Mouse (Mus musculus) E14TG2a.4 (cell line): ENCODE measurements around the gene Arhgef3.

Experiments used
- H3K27me3 ChIP-seq: 2 replicates; pipeline ENCODE4 v1.6.1; 2014; ENCODE audit warnings: low read length, control low read depth; ENCODE audit not compliant: insufficient read depth
- H3K36me3 ChIP-seq: 2 replicates; pipeline ENCODE4 v1.6.1; 2014; ENCODE audit warnings: low read length, control low read depth; ENCODE audit not compliant: insufficient read depth
- H3K4me1 ChIP-seq: replicated peaks from 2 replicates; pipeline ENCODE4 v1.6.1; 2014; ENCODE audit warnings: low read depth, low read length, control low read depth
- H3K4me3 ChIP-seq: replicated peaks from 2 replicates; pipeline ENCODE4 v1.5.1; 2014; ENCODE audit warnings: mild to moderate bottlenecking, low read length
- H3K9me3 ChIP-seq: 2 replicates; pipeline ENCODE4 v1.6.1; 2014; ENCODE audit warnings: low read length, control low read depth
- CTCF ChIP-seq: conservative IDR thresholded peaks from 2 replicates; pipeline ENCODE4 v1.5.1; 2014; ENCODE audit warnings: low read length
- NANOG ChIP-seq: IDR thresholded peaks from 2 replicates; pipeline ENCODE4 v1.6.1; 2014; ENCODE audit warnings: borderline replicate concordance, low read length, mixed read lengths
- POU5F1 ChIP-seq: IDR thresholded peaks from 2 replicates; pipeline ENCODE4 v1.6.1; 2014; ENCODE audit warnings: low read length, borderline replicate concordance

The Arhgef3 gene

GRCm38 (mm10) chr14:27166751-27167150, 52.1 kb downstream of the Arhgef3 start:
- H3K36me3 ChIP-seq = no peaks in the 10 kb centered on the region
- no peaks in the 10 kb centered on the region for H3K27me3 ChIP-seq
- TF ChIP-seq CTCF = no peak
- TF ChIP-seq NANOG = no peak
- no peak for TF ChIP-seq POU5F1
- no peak overlapping the region for H3K4me3 ChIP-seq
- peaks cover 10% of the 10 kb centered on the region for H3K4me1 ChIP-seq
- H3K9me3 ChIP-seq = no peaks in the 10 kb centered on the region

- Histone ChIP-seq H3K4me3 (no peak overlapping the region), H3K4me1 (peaks cover 14% of the 10 kb centered on the region), H3K9me3 (no peaks in the 10 kb centered on the region), H3K27me3 (no peaks in the 10 kb centered on the region), H3K36me3 (no peaks in the 10 kb centered on the region)
- TF ChIP-seq CTCF (no peak), NANOG (no peak), POU5F1 (no peak)
Observed at GRCm38 (mm10) chr14:27167177-27167576, 52.5 kb downstream of the Arhgef3 start.

- no peaks in the 10 kb centered on the region for H3K36me3 ChIP-seq
- peaks cover 25% of the 10 kb centered on the region for H3K4me1 ChIP-seq
- H3K9me3 ChIP-seq = no peaks in the 10 kb centered on the region
- TF ChIP-seq NANOG (no peak), POU5F1 (no peak), CTCF (no peak)
- no peaks in the 10 kb centered on the region for H3K27me3 ChIP-seq
- H3K4me3 ChIP-seq = no peak overlapping the region
Observed at GRCm38 (mm10) chr14:27168387-27168786, 53.7 kb downstream of the Arhgef3 start.

GRCm38 (mm10) chr14:27169287-27169686, 54.6 kb downstream of the Arhgef3 start:
- Histone ChIP-seq H3K36me3 (no peaks in the 10 kb centered on the region), H3K4me1 (peaks cover 34% of the 10 kb centered on the region), H3K4me3 (no peak overlapping the region), H3K27me3 (no peaks in the 10 kb centered on the region), H3K9me3 (no peaks in the 10 kb centered on the region)
- TF ChIP-seq CTCF (no peak), NANOG (no peak), POU5F1 (no peak)

GRCm38 (mm10) chr14:27170421-27170820, 55.7 kb downstream of the Arhgef3 start:
- H3K4me3 ChIP-seq = no peak overlapping the region
- H3K4me1 ChIP-seq = peaks cover 45% of the 10 kb centered on the region
- H3K36me3 ChIP-seq = no peaks in the 10 kb centered on the region
- TF ChIP-seq NANOG (no peak), CTCF (no peak)
- no peaks in the 10 kb centered on the region for H3K27me3 ChIP-seq
- no peaks in the 10 kb centered on the region for H3K9me3 ChIP-seq

- no peak overlapping the region for H3K4me3 ChIP-seq
- no peaks in the 10 kb centered on the region for H3K27me3 ChIP-seq
- TF ChIP-seq POU5F1 = no peak
- no peak for TF ChIP-seq NANOG
- no peak for TF ChIP-seq CTCF
- peaks cover 51% of the 10 kb centered on the region for H3K4me1 ChIP-seq
- no peaks in the 10 kb centered on the region for H3K9me3 ChIP-seq
- no peaks in the 10 kb centered on the region for H3K36me3 ChIP-seq
Observed at GRCm38 (mm10) chr14:27171175-27171830, 56.6 kb downstream of the Arhgef3 start.

- Histone ChIP-seq H3K9me3 (no peaks in the 10 kb centered on the region), H3K4me1 (peaks cover 51% of the 10 kb centered on the region), H3K4me3 (no peak overlapping the region), H3K27me3 (no peaks in the 10 kb centered on the region), H3K36me3 (no peaks in the 10 kb centered on the region)
- TF ChIP-seq CTCF (no peak), POU5F1 (no peak), NANOG (no peak)
Observed at GRCm38 (mm10) chr14:27173178-27173803, 58.6 kb downstream of the Arhgef3 start.

GRCm38 (mm10) chr14:27174188-27174786, 59.6 kb downstream of the Arhgef3 start:
- peaks cover 51% of the 10 kb centered on the region for H3K4me1 ChIP-seq
- no peaks in the 10 kb centered on the region for H3K27me3 ChIP-seq
- no peaks in the 10 kb centered on the region for H3K36me3 ChIP-seq
- TF ChIP-seq POU5F1 (no peak), CTCF (no peak), NANOG (no peak)
- no peaks in the 10 kb centered on the region for H3K9me3 ChIP-seq
- H3K4me3 ChIP-seq = no peak overlapping the region

GRCm38 (mm10) chr14:27174831-27175301, 60.2 kb downstream of the Arhgef3 start:
- Histone ChIP-seq H3K9me3 (no peaks in the 10 kb centered on the region), H3K4me1 (peaks cover 51% of the 10 kb centered on the region), H3K27me3 (no peaks in the 10 kb centered on the region), H3K4me3 (no peak overlapping the region), H3K36me3 (no peaks in the 10 kb centered on the region)
- no peak for TF ChIP-seq NANOG
- no peak for TF ChIP-seq CTCF
- no peak for TF ChIP-seq POU5F1
